Mouse (Mus musculus) gonadal fat pad, adult 2 months (tissue): ENCODE results near the gene Hist1h1e. TPM values are rescaled to one million over a fixed set of nuclear protein-coding genes. Genes with fewer than 3 reads are reported as not detected.
A peak's percentile ranks its signal among the peaks of the same experiment; 100 is the strongest.
"Not testable (repeated sequence)": the region's sequence is repeated elsewhere in the genome, so short reads cannot be mapped to it uniquely, and the experiment has no call there.

Source experiments
- DNase-seq: peaks from one replicate; pipeline ENCODE4 v3.0.0-alpha.2; 2012; ENCODE audit warnings: low read depth
- polyA plus RNA-seq: library from polyadenylated mRNA; depleted of rRNA; stranded (reverse); fragments of >200 nt; gene quantifications from 2 replicates; pipeline ENCODE4 v1.2.3, GENCODE M21; 2012

Hist1h1e gene
- polyA plus RNA-seq, 1 experiment, result 3.9 TPM

- DNase-seq, result not testable (repeated sequence)
These were observed 30.5 kb downstream of the Hist1h1e start for GRCm38 (mm10) chr13:23591886-23592285.

DNA sequence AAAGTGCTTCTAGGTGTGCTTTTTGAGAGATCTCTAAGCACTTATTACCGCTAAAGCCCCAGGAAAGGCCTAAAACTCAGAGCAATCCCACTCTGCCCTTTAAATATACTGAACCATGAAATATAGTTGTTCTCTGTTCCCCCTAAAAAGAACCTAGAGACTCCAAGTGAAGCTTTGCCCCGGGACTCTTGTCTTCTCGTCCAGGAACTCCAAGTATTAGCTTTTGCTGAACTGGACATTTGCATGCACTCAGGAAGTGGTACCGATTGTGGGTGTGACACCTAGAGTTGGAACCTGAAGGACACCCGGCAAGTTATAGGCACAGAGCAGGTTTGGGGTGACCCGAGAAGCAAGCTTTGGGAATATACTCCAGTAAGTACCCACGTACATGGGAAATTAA, 31.2 kb downstream of the Hist1h1e start:
- no peak for DNase-seq

DNA sequence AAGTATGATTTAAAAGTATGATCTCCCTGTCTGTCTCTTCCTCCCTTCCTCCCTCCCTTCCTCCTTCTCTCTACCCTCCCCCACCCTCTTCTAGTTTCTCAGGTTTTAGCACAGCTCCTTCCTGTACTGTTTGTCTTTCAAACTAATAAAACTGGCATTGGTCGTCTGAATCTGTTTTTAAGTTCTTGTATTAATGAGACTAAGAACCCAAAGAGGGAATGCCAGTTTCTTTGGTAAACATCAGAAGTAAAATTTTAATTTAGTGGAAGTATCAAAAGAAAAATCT, 35.5 kb downstream of the Hist1h1e start:
- DNase-seq, result no peak

GRCm38 (mm10) chr13:23586099-23586939, 36.0 kb downstream of the Hist1h1e start:
- DNase-seq, result no peak

- DNase-seq, result not testable (repeated sequence)
These were observed 36.8 kb downstream of the Hist1h1e start for GRCm38 (mm10) chr13:23585442-23586098.

GRCm38 (mm10) chr13:23585029-23585441, 37.3 kb downstream of the Hist1h1e start:
- no peak for DNase-seq

DNA sequence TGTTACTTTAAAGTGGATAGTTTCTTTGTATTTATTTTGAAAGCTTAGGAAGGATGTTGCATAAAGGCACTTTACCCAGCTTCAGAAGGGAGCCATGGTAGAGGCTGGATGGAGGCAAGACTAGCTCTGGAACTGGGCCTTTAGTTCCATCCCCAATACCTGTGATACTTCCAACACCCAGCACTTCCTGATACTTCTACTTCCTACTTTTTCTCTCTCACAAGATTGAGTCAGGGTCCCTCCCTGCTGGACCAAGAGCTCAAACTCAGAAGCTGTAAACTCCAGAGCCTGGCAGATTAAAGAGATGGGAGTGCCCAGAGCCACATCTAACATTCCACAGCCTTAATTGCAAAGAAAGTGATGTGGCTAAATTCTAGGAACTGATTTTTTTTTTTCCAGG, 38.0 kb downstream of the Hist1h1e start:
- no peak for DNase-seq

DNA sequence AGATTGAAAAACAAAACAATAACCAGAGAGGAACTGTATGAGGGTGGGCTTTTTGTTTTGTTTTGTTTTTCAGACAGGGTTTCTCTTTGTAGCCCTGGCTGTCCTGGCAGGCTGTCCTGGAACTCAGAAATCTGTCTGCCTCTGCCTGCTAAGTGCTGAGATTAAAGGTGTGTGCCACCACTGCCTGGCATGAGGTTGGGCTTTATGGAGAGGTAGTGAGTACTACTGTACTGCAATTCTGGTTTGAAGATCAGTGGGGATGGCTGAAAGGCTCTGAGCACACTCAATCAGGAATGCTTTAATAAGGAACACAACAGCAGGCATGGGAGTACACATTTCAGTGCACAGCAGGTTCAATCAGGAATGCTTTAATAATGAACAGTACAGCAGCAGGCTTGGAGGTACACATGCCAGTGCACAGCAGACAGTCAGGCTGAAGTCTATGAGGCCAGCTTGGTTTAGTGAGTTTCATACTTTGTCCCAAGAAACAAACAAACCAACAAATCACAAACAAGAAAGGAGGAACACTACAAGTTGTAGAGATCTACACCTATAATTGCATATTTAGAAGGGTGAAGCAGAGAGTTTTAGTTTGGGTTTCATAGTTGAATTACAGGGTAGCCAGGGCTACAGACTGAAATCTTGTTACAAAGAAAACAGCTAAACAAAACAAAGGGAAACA, 38.8 kb downstream of the Hist1h1e start:
- no peak for DNase-seq

GRCm38 (mm10) chr13:23582219-23583056, 39.9 kb downstream of the Hist1h1e start:
- no peak for DNase-seq

DNA sequence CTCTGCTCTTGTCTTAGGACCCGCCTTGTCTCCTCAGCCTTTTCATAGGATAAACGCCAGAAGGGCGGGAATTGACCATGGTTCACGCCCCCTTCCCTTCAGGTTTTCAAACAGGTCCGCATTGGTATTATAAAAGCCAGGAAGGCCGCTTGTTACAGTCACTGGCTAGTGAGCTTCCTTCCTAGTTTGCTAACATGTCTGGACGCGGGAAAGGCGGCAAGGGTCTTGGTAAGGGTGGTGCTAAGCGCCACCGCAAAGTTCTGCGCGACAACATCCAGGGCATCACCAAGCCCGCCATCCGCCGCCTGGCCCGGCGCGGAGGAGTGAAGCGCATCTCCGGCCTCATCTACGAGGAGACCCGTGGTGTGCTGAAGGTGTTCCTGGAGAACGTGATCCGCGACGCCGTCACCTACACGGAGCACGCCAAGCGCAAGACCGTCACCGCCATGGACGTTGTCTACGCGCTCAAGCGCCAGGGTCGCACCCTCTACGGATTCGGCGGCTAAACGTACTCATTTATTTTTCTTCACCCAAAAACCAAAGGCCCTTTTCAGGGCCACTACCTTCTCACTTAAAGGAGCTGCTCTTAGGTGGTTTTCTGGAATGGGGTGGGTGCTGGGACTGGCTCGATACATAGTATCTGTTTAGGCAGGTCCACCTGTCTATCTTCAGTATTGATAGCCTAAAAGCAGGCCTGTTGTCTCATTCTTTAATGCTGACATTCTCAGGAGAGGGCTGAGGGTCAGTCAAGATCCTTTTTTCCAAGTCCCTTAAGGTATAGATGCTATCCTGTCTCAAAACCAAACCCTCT, 40.7 kb downstream of the Hist1h1e start, which contains the start of gene Hist1h4d:
Gene Hist1h4d, plus strand, starts transcription at position 191 of the 811 bp plus-strand sequence.
- peak; percentile 92 for DNase-seq

GRCm38 (mm10) chr13:23577835-23578234, 44.5 kb downstream of the Hist1h1e start:
- no peak for DNase-seq

- no peak for DNase-seq
These were observed 45.3 kb downstream of the Hist1h1e start for GRCm38 (mm10) chr13:23576906-23577639.

GRCm38 (mm10) chr13:23576351-23576881, 45.9 kb downstream of the Hist1h1e start:
- DNase-seq, result no peak

DNA sequence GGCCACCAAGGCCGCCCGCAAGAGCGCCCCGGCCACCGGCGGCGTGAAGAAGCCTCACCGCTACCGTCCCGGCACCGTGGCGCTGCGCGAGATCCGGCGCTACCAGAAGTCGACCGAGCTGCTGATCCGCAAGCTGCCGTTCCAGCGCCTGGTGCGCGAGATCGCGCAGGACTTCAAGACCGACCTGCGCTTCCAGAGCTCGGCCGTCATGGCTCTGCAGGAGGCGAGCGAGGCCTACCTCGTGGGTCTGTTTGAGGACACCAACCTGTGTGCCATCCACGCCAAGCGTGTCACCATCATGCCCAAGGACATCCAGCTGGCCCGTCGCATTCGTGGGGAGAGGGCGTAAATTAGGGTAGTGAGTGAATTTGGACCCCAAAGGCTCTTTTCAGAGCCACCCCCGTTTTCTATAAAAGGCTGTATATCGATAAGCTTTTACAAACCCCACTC, 46.5 kb downstream of the Hist1h1e start:
- not testable (repeated sequence) for DNase-seq

DNA sequence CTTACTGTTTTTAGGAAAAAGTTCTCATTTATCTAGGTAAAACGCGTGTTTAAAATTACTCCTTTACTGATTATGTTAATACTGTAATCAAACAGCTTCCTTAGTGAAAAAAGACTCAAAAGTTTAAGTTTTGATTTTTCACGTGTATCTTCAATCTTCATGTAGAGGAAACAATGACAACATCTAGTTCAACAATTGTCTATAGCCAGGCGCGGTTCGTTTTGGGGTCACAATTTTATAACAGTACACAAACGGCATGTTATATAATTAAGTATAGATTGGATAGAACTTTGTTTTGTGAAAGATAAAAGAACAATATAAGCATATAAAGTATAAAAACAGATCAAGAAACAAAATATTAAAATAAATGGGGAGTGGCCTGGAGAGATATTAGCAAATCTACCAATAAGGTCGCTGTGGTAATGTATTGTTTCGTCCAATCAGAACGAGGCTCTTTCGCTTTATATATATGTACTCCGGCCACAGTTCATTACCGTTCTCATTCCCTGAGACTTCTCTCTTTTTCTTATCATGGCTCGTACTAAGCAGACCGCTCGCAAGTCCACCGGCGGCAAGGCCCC, 47.0 kb downstream of the Hist1h1e start, which contains the start of gene Hist1h3d:
Gene Hist1h3d, plus strand, starts transcription at position 493 of the 581 bp plus-strand sequence.
- DNase-seq, result no peak

DNA sequence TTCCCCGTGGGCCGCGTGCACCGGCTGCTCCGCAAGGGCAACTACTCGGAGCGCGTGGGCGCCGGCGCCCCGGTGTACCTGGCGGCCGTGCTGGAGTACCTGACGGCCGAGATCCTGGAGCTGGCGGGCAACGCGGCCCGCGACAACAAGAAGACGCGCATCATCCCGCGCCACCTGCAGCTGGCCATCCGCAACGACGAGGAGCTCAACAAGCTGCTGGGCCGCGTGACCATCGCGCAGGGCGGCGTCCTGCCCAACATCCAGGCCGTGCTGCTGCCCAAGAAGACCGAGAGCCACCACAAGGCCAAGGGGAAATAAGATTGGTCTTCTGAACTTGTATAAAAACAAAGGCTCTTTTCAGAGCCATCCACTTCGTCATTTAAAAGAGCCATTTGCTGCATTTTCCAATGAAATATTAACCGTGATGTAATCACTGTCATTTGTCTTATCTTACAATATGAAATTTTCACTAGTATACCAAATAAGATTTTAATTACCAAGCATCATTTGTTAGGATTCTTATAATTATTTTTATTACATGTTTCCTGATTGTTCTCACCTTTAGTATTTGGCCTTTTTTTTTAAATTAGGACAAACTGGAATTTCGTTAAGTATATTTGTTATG, 47.7 kb downstream of the Hist1h1e start:
- DNase-seq, result not testable (repeated sequence)

GRCm38 (mm10) chr13:23573898-23574524, 48.3 kb downstream of the Hist1h1e start, which contains the start of the genes Hist1h2bf and Hist1h2ad:
Gene Hist1h2bf, minus strand, starts transcription at chr13:23574196.
Gene Hist1h2ad, plus strand, starts transcription at chr13:23574381.
- not testable (repeated sequence) for DNase-seq
